Mouse (Mus musculus) heart, adult 2 months (tissue): ENCODE data around the gene Cytip.

ENCODE experiments used
- CTCF ChIP-seq: fragments of 200-600 bp; IDR thresholded peaks from 2 replicates; pipeline ENCODE4 v1.8.1; 2022; ENCODE audit warnings: antibody characterized with exemption, mild to moderate bottlenecking, moderate library complexity
- EP300 ChIP-seq: fragments of 200-500 bp; IDR thresholded peaks from 2 replicates; pipeline ENCODE4 v1.6.1; 2011; ENCODE audit warnings: low read depth, low read length, control low read depth; ENCODE audit not compliant: insufficient read depth

GRCm38 (mm10) chr2:58129903-58130302 is 65.4 kb downstream of the Cytip start:
- no peak for TF ChIP-seq EP300
- TF ChIP-seq CTCF = no peak
